Comparison of ENCODE assay signal across 8 mouse cellular contexts in genomic region chr9:69125011-69125786, GRCm38 (mm10).
A peak's percentile ranks its signal among the peaks of the same experiment; 100 is the strongest.
DNase-seq lines count a peak whose midpoint lies in the region; ATAC-seq and TF ChIP-seq lines count a peak whose summit lies in the region.

No protein-coding gene starts in this region.

- 14% methylated on average over 22 of the region's 22 CpGs for WGBS in forebrain, embryonic 12.5 days
- 11% methylated on average over 22 of the region's 22 CpGs for WGBS in liver, postnatal 0 days (ENCODE audit: insufficient replicate concordance)
- WGBS in neural tube, embryonic 12.5 days: 9% methylated on average over 22 of the region's 22 CpGs

- no peak for TF ChIP-seq EP300 in liver, postnatal 0 days (IDR thresholded peaks at IDR 0.05; ENCODE audit: low read depth)

- no peak overlapping the region for H3K9ac ChIP-seq in forebrain, embryonic 12.5 days
- H3K9ac ChIP-seq in liver, postnatal 0 days (replicated peaks): no peak overlapping the region
- no peak overlapping the region for H3K9ac ChIP-seq in neural tube, embryonic 12.5 days

- H3K4me2 ChIP-seq in forebrain, embryonic 12.5 days: peak overlapping the region; percentile 51
- H3K4me2 ChIP-seq in liver, postnatal 0 days (ENCODE audit: low read depth, low read length): peak overlapping the region; percentile 64
- peak overlapping the region; percentile 57 for H3K4me2 ChIP-seq in neural tube, embryonic 12.5 days (replicated peaks)

- no peaks in the 10 kb centered on the region for H3K9me3 ChIP-seq in forebrain, embryonic 12.5 days
- H3K9me3 ChIP-seq in liver, postnatal 0 days (ENCODE audit: low read length): no peaks in the 10 kb centered on the region
- no peaks in the 10 kb centered on the region for H3K9me3 ChIP-seq in neural tube, embryonic 12.5 days

- H3K36me3 ChIP-seq in forebrain, embryonic 12.5 days (replicated peaks): no peaks in the 10 kb centered on the region
- H3K36me3 ChIP-seq in liver, postnatal 0 days (replicated peaks; ENCODE audit: insufficient read depth, low read length): no peaks in the 10 kb centered on the region
- no peaks in the 10 kb centered on the region for H3K36me3 ChIP-seq in neural tube, embryonic 12.5 days

- TF ChIP-seq CTCF in liver, postnatal 0 days (IDR thresholded peaks at IDR 0.05; ENCODE audit: low read depth): no peak

- no peak for ATAC-seq in forebrain, embryonic 12.5 days (ENCODE audit: low FRiP score)
- ATAC-seq in liver, postnatal 0 days: no peak
- no peak for ATAC-seq in neural tube, embryonic 12.5 days (ENCODE audit: low FRiP score, low read depth)

- intact Hi-C loops in heart, postnatal 14 days (cut with DNase I): loop anchor here (5.0 kb wide), 1 partner anchor 167 kb away; no protein-coding TSS in a partner anchor

- peaks cover 4% of the 10 kb centered on the region; the same call in 1 of the 2 replicates for H3K27me3 ChIP-seq in forebrain, embryonic 12.5 days
- H3K27me3 ChIP-seq in liver, postnatal 0 days (ENCODE audit: insufficient read depth, low read length): no peaks in the 10 kb centered on the region
- no peaks in the 10 kb centered on the region for H3K27me3 ChIP-seq in neural tube, embryonic 12.5 days (replicated peaks)

- peak; percentile 66 for DNase-seq in CD4-positive helper T cell, adult 2 months (ENCODE audit: low read depth, low spot score)
- DNase-seq in adrenal gland, postnatal 36 days: peak; percentile 69 to 78
- peak; percentile 62 to 69 for DNase-seq in heart, postnatal 14 days
- DNase-seq in kidney, postnatal 36 days: peak; percentile 73 to 81
- no peak for DNase-seq in liver, postnatal 0 days
- DNase-seq in yolk sac, embryonic 10.5 days (ENCODE audit: low spot score): peak; percentile 16

- peaks cover 17% of the 10 kb centered on the region for H3K4me1 ChIP-seq in forebrain, embryonic 12.5 days
- no peaks in the 10 kb centered on the region for H3K4me1 ChIP-seq in liver, postnatal 0 days (ENCODE audit: insufficient read depth)
- H3K4me1 ChIP-seq in neural tube, embryonic 12.5 days: peaks cover 25% of the 10 kb centered on the region

- peak overlapping the region; percentile 21; the same call in 1 of the 2 replicates for H3K4me3 ChIP-seq in forebrain, embryonic 12.5 days (replicated peaks)
- H3K4me3 ChIP-seq in liver, postnatal 0 days (ENCODE audit: low read depth, low read length): peak overlapping the region; percentile 17
- H3K4me3 ChIP-seq in neural tube, embryonic 12.5 days: no peak overlapping the region

- no peak overlapping the region for H3K27ac ChIP-seq in forebrain, embryonic 12.5 days
- H3K27ac ChIP-seq in liver, postnatal 0 days (ENCODE audit: low read depth): no peak overlapping the region
- H3K27ac ChIP-seq in neural tube, embryonic 12.5 days: no peak overlapping the region
